Mouse (Mus musculus) embryonic facial prominence, embryonic 15.5 days (tissue): Measurements from ENCODE around the gene Trim67. TPM values are rescaled to one million over a fixed set of nuclear protein-coding genes. Genes with fewer than 3 reads are reported as not detected.
"Not testable (repeated sequence)": the region's sequence is repeated elsewhere in the genome, so short reads cannot be mapped to it uniquely, and the experiment has no call there.

Experiments used
- ATAC-seq: fragments of 200-750 bp; cut with Nextera tagmentation; 2 replicates; pipeline ENCODE4 v1.8.0; 2017; ENCODE audit warnings: low read depth, moderate TSS enrichment; ENCODE audit not compliant: insufficient number of reproducible peaks, low FRiP score, low TSS enrichment
- H3K27ac ChIP-seq: fragments of 300-500 bp; sonication (generic); replicated peaks from 2 replicates; pipeline ENCODE4 v1.5.1; 2015; ENCODE audit warnings: mild to moderate bottlenecking, inconsistent platforms
- H3K27me3 ChIP-seq: fragments of 300-500 bp; sonication (generic); 2 replicates; pipeline ENCODE4 v1.6.1; 2015; ENCODE audit warnings: inconsistent platforms
- H3K36me3 ChIP-seq: fragments of 300-500 bp; sonication (generic); 2 replicates; pipeline ENCODE4 v1.6.1; 2015; ENCODE audit warnings: mild to moderate bottlenecking, inconsistent platforms
- H3K4me1 ChIP-seq: fragments of 300-500 bp; sonication (generic); 2 replicates; pipeline ENCODE4 v1.6.1; 2015; ENCODE audit warnings: inconsistent platforms
- H3K4me2 ChIP-seq: fragments of 300-500 bp; sonication (generic); replicated peaks from 2 replicates; pipeline ENCODE4 v1.6.1; 2015; ENCODE audit warnings: mild to moderate bottlenecking, inconsistent platforms
- H3K4me3 ChIP-seq: fragments of 300-500 bp; sonication (generic); replicated peaks from 2 replicates; pipeline ENCODE4 v1.5.1; 2015; ENCODE audit warnings: mild to moderate bottlenecking, inconsistent platforms
- H3K9ac ChIP-seq: fragments of 300-500 bp; sonication (generic); 2 replicates; pipeline ENCODE4 v1.6.1; 2015; ENCODE audit warnings: inconsistent platforms
- H3K9me3 ChIP-seq: fragments of 300-500 bp; sonication (generic); replicated peaks from 2 replicates; pipeline ENCODE4 v1.6.1; 2016; ENCODE audit warnings: inconsistent platforms
- WGBS: fragments of 180-500 bp; shearing (Covaris S2); methylation state at CpG from one replicate; pipeline ENCODE4 v1.1.7; 2015; 5-methylcytosine and 5-hydroxymethylcytosine counted together
- polyA plus RNA-seq: library from polyadenylated mRNA; unstranded; fragments of >200 nt; fragmentation: Nextera tagmentation; extraction: Ambion mirVana; gene quantifications from 2 replicates; pipeline ENCODE4 v1.2.1, GENCODE M21; 2015

Gene Trim67
- polyA plus RNA-seq, 1 experiment from 2014 or later, result 0.13 TPM

GRCm38 (mm10) chr8:124833430-124834205 is 40.7 kb downstream of the Trim67 start:
- peaks cover 7% of the 10 kb centered on the region for H3K27me3 ChIP-seq
- no peak for ATAC-seq
- no peak overlapping the region for H3K4me3 ChIP-seq
- H3K36me3 ChIP-seq, result peaks cover 7% of the 10 kb centered on the region
- H3K9me3 ChIP-seq, result no peaks in the 10 kb centered on the region
- peak overlapping the region; percentile 32; the same call in 1 of the 2 replicates for H3K4me2 ChIP-seq
- WGBS, result 33% methylated on average over 15 of the region's 15 CpGs
- no peak overlapping the region for H3K27ac ChIP-seq
- H3K9ac ChIP-seq, result no peak overlapping the region
- H3K4me1 ChIP-seq, result peaks cover 7% of the 10 kb centered on the region

GRCm38 (mm10) chr8:124835848-124836247 is 43.0 kb downstream of the Trim67 start:
- no peak overlapping the region for H3K4me3 ChIP-seq
- H3K4me1 ChIP-seq, result peaks cover 7% of the 10 kb centered on the region
- H3K27me3 ChIP-seq, result no peaks in the 10 kb centered on the region
- H3K4me2 ChIP-seq, result no peak overlapping the region
- H3K36me3 ChIP-seq, result peaks cover 28% of the 10 kb centered on the region
- no peaks in the 10 kb centered on the region for H3K9me3 ChIP-seq
- ATAC-seq, result no peak
- H3K27ac ChIP-seq, result no peak overlapping the region
- no peak overlapping the region for H3K9ac ChIP-seq

- no peaks in the 10 kb centered on the region for H3K27me3 ChIP-seq
- H3K9me3 ChIP-seq, result no peaks in the 10 kb centered on the region
- ATAC-seq, result no peak
- no peak overlapping the region for H3K27ac ChIP-seq
- no peak overlapping the region for H3K9ac ChIP-seq
- H3K4me2 ChIP-seq, result no peak overlapping the region
- peaks cover 7% of the 10 kb centered on the region for H3K4me1 ChIP-seq
- WGBS, result 82% methylated on average over 7 of the region's 7 CpGs
- H3K36me3 ChIP-seq, result peaks cover 32% of the 10 kb centered on the region
- no peak overlapping the region for H3K4me3 ChIP-seq
Observed at GRCm38 (mm10) chr8:124836273-124836672, 43.4 kb downstream of the Trim67 start.

GRCm38 (mm10) chr8:124836907-124837306 is 44.0 kb downstream of the Trim67 start:
- WGBS, result 87% methylated on average over 2 of the region's 2 CpGs
- peaks cover 7% of the 10 kb centered on the region for H3K4me1 ChIP-seq
- ATAC-seq, result no peak

GRCm38 (mm10) chr8:124837956-124838355 is 45.1 kb downstream of the Trim67 start:
- peaks cover 39% of the 10 kb centered on the region for H3K36me3 ChIP-seq
- WGBS, result 86% methylated on average over 2 of the region's 2 CpGs
- ATAC-seq, result no peak
- peaks cover 7% of the 10 kb centered on the region for H3K4me1 ChIP-seq
- no peak overlapping the region for H3K4me2 ChIP-seq
- no peak overlapping the region for H3K4me3 ChIP-seq
- H3K9me3 ChIP-seq, result no peaks in the 10 kb centered on the region
- H3K9ac ChIP-seq, result no peak overlapping the region
- no peak overlapping the region for H3K27ac ChIP-seq
- no peaks in the 10 kb centered on the region for H3K27me3 ChIP-seq

More at GRCm38 (mm10) chr8:124836907-124837306, 44.0 kb downstream of the Trim67 start:
- no peak overlapping the region for H3K4me2 ChIP-seq
- no peak overlapping the region for H3K9ac ChIP-seq
- no peaks in the 10 kb centered on the region for H3K9me3 ChIP-seq
- no peak overlapping the region for H3K27ac ChIP-seq
- no peak overlapping the region for H3K4me3 ChIP-seq
- no peaks in the 10 kb centered on the region for H3K27me3 ChIP-seq
- peaks cover 37% of the 10 kb centered on the region for H3K36me3 ChIP-seq

- no peak overlapping the region for H3K4me2 ChIP-seq
- no peaks in the 10 kb centered on the region for H3K9me3 ChIP-seq
- no peaks in the 10 kb centered on the region for H3K27me3 ChIP-seq
- H3K4me1 ChIP-seq, result no peaks in the 10 kb centered on the region
- no peak overlapping the region for H3K27ac ChIP-seq
- no peak for ATAC-seq
- H3K9ac ChIP-seq, result no peak overlapping the region
- 90% methylated on average over 10 of the region's 10 CpGs for WGBS
- peaks cover 39% of the 10 kb centered on the region for H3K36me3 ChIP-seq
- no peak overlapping the region for H3K4me3 ChIP-seq
Observed at GRCm38 (mm10) chr8:124839371-124839770, 46.5 kb downstream of the Trim67 start.

GRCm38 (mm10) chr8:124840900-124841299 is 48.0 kb downstream of the Trim67 start:
- Histone ChIP-seq H3K27ac (no peak overlapping the region), H3K9ac (no peak overlapping the region), H3K9me3 (no peaks in the 10 kb centered on the region), H3K36me3 (peaks cover 39% of the 10 kb centered on the region), H3K4me1 (no peaks in the 10 kb centered on the region), H3K4me3 (no peak overlapping the region), H3K27me3 (no peaks in the 10 kb centered on the region), H3K4me2 (no peak overlapping the region)
- 93% methylated on average over 7 of the region's 7 CpGs for WGBS
- no peak for ATAC-seq

- H3K4me3 ChIP-seq, result no peak overlapping the region
Observed at GRCm38 (mm10) chr8:124841775-124842174, 48.9 kb downstream of the Trim67 start.

GRCm38 (mm10) chr8:124842929-124843328 is 50.0 kb downstream of the Trim67 start:
- not testable (repeated sequence) for ATAC-seq

More at GRCm38 (mm10) chr8:124841775-124842174, 48.9 kb downstream of the Trim67 start:
- ATAC-seq, result 0 out of 2 replicates have a peak, but pooled peaks have one; percentile 12
- peaks cover 39% of the 10 kb centered on the region for H3K36me3 ChIP-seq
- H3K9ac ChIP-seq, result no peak overlapping the region
- no peaks in the 10 kb centered on the region for H3K9me3 ChIP-seq
- 86% methylated on average over 10 of the region's 10 CpGs for WGBS
- H3K27me3 ChIP-seq, result no peaks in the 10 kb centered on the region
- H3K4me1 ChIP-seq, result no peaks in the 10 kb centered on the region
- H3K4me2 ChIP-seq, result no peak overlapping the region
- no peak overlapping the region for H3K27ac ChIP-seq

GRCm38 (mm10) chr8:124845131-124845530 is 52.2 kb downstream of the Trim67 start:
- Histone ChIP-seq H3K36me3 (peaks cover 17% of the 10 kb centered on the region), H3K4me1 (no peaks in the 10 kb centered on the region), H3K4me2 (no peak overlapping the region), H3K9ac (no peak overlapping the region), H3K27ac (no peak overlapping the region), H3K9me3 (no peaks in the 10 kb centered on the region), H3K27me3 (no peaks in the 10 kb centered on the region), H3K4me3 (no peak overlapping the region)
- WGBS, result 70% methylated on average over 3 of the region's 3 CpGs
- no peak for ATAC-seq

More at GRCm38 (mm10) chr8:124842929-124843328, 50.0 kb downstream of the Trim67 start:
- H3K4me3 ChIP-seq, H3K9me3 ChIP-seq, H3K4me2 ChIP-seq, H3K27me3 ChIP-seq, H3K27ac ChIP-seq, H3K9ac ChIP-seq, H3K4me1 ChIP-seq: not testable (repeated sequence)
- H3K36me3 ChIP-seq, result peaks cover 39% of the 10 kb centered on the region
- WGBS, result 84% methylated on average over 1 of the region's 1 CpGs

- H3K9ac ChIP-seq, result no peak overlapping the region
- H3K4me3 ChIP-seq, result no peak overlapping the region
- no peaks in the 10 kb centered on the region for H3K27me3 ChIP-seq
- H3K36me3 ChIP-seq, result peaks cover 13% of the 10 kb centered on the region
- ATAC-seq, result no peak
- H3K4me1 ChIP-seq, result no peaks in the 10 kb centered on the region
- H3K4me2 ChIP-seq, result no peak overlapping the region
- WGBS, result 90% methylated on average over 5 of the region's 5 CpGs
- H3K9me3 ChIP-seq, result no peaks in the 10 kb centered on the region
- no peak overlapping the region for H3K27ac ChIP-seq
Observed at GRCm38 (mm10) chr8:124845573-124845972, 52.7 kb downstream of the Trim67 start.

- Histone ChIP-seq H3K4me3 (no peak overlapping the region), H3K36me3 (peaks cover 60% of the 10 kb centered on the region), H3K4me2 (no peak overlapping the region), H3K27ac (no peak overlapping the region), H3K9me3 (peaks cover 24% of the 10 kb centered on the region; the same call in 1 of the 2 replicates), H3K9ac (no peak overlapping the region), H3K27me3 (no peaks in the 10 kb centered on the region), H3K4me1 (no peaks in the 10 kb centered on the region)
- no peak for ATAC-seq
- 98% methylated on average over 1 of the region's 1 CpGs for WGBS
Observed at GRCm38 (mm10) chr8:124853511-124853910, 60.6 kb downstream of the Trim67 start.
